Mouse (Mus musculus): Measurements from ENCODE around the gene Uxt.

Uxt gene

GRCm38 (mm10) chrX:20961477-20962378, at the start of gene Uxt:
TSS of gene Uxt (minus strand) at chrX:20962017.
- DNase-seq (ENCODE audit: low spot score) = peak; percentile 90

GRCm38 (mm10) chrX:20980901-20981300, 19.1 kb upstream of the Uxt start:
- no peak for DNase-seq (ENCODE audit: low spot score)

- peak; percentile 85 for DNase-seq (ENCODE audit: low spot score)
These were observed 11.5 kb downstream of the Uxt start, which contains the start of gene Elk1 for GRCm38 (mm10) chrX:20950191-20950880. TSS of gene Elk1 (minus strand) at chrX:20950608.

GRCm38 (mm10) chrX:20946055-20946454, 15.8 kb downstream of the Uxt start:
- peak; percentile 74 for DNase-seq (ENCODE audit: low spot score)

- DNase-seq (ENCODE audit: low spot score) = no peak
These were observed 29.9 kb downstream of the Uxt start for GRCm38 (mm10) chrX:20931963-20932362.

GRCm38 (mm10) chrX:20931364-20931763, 30.5 kb downstream of the Uxt start, which contains the start of gene Cfp:
TSS of gene Cfp (minus strand) at chrX:20931555.
- no peak for DNase-seq (ENCODE audit: low spot score)

- no peak for DNase-seq (ENCODE audit: low spot score)
These were observed 32.0 kb downstream of the Uxt start for GRCm38 (mm10) chrX:20929859-20930258.

- no peak for DNase-seq (ENCODE audit: low spot score)
These were observed 36.8 kb downstream of the Uxt start for GRCm38 (mm10) chrX:20924976-20925375.

GRCm38 (mm10) chrX:20923506-20923905, 38.3 kb downstream of the Uxt start:
- no peak for DNase-seq (ENCODE audit: low spot score)

- DNase-seq (ENCODE audit: low spot score) = no peak
These were observed 40.5 kb downstream of the Uxt start for GRCm38 (mm10) chrX:20921366-20921765.

- peak; percentile 77 for DNase-seq (ENCODE audit: low spot score)
These were observed 40.9 kb downstream of the Uxt start, which contains the start of gene Syn1 for GRCm38 (mm10) chrX:20920844-20921364. TSS of gene Syn1 (minus strand) at chrX:20921004.

GRCm38 (mm10) chrX:20920249-20920843, 41.5 kb downstream of the Uxt start:
- DNase-seq (ENCODE audit: low spot score) = peak; percentile 4

GRCm38 (mm10) chrX:20915075-20915474, 46.7 kb downstream of the Uxt start:
- DNase-seq (ENCODE audit: low spot score) = no peak

- no peak for DNase-seq (ENCODE audit: low spot score)
These were observed 48.1 kb downstream of the Uxt start for GRCm38 (mm10) chrX:20913726-20914125.

GRCm38 (mm10) chrX:20910074-20910473, 51.7 kb downstream of the Uxt start:
- no peak for DNase-seq (ENCODE audit: low spot score)

Data from retina, embryonic 14.5 days (tissue).